Mouse (Mus musculus) mammary gland, adult 2 months (tissue): ENCODE results near the gene Vmn1r175. TPM values are rescaled to one million over a fixed set of nuclear protein-coding genes. Genes with fewer than 3 reads are reported as not detected.

Experiments
- polyA plus RNA-seq: library from polyadenylated mRNA; depleted of rRNA; stranded (reverse); fragments of >200 nt; gene quantifications from 2 replicates; pipeline ENCODE4 v1.2.3, GENCODE M21; 2012; ENCODE audit warnings: low replicate concordance; rRNA removed

Vmn1r175 gene
- polyA plus RNA-seq, result not detected in 2 replicates

GRCm38 (mm10) chr7:23810543-23810942 is at the start of gene Vmn1r175:
TSS of gene Vmn1r175 (minus strand) at chr7:23810643.

GRCm38 (mm10) chr7:23837272-23837671 is 26.8 kb upstream of the Vmn1r175 start, which contains the start of gene Vmn1r176:
TSS of gene Vmn1r176 (minus strand) at chr7:23837372.

Other genes starting within 250 kb of the Vmn1r175 start
- not detected in 2 replicates for gene Vmn1r169, start 235.1 kb downstream of the Vmn1r175 start, polyA plus RNA-seq
- gene Vmn1r170, start 204.5 kb downstream of the Vmn1r175 start, polyA plus RNA-seq, result not detected in 2 replicates
- gene Vmn1r171, start 179.9 kb downstream of the Vmn1r175 start, polyA plus RNA-seq, result not detected in 2 replicates
- not detected in 2 replicates for gene Vmn1r172, start 152.3 kb downstream of the Vmn1r175 start, polyA plus RNA-seq
- not detected in 2 replicates for gene Vmn1r173, start 109.9 kb downstream of the Vmn1r175 start, polyA plus RNA-seq
- gene Vmn1r174, start 58.4 kb downstream of the Vmn1r175 start, polyA plus RNA-seq, result not detected in 2 replicates
- not detected in 2 replicates for gene Vmn1r176, start 26.7 kb upstream of the Vmn1r175 start, polyA plus RNA-seq
- gene Vmn1r177, start 55.8 kb upstream of the Vmn1r175 start, polyA plus RNA-seq, result not detected in 2 replicates
- not detected in 2 replicates for gene Vmn1r178, start 81.4 kb upstream of the Vmn1r175 start, polyA plus RNA-seq
- not detected in 2 replicates for gene Vmn1r179, start 116.3 kb upstream of the Vmn1r175 start, polyA plus RNA-seq
- not detected in 2 replicates for gene Vmn1r180, start 140.0 kb upstream of the Vmn1r175 start, polyA plus RNA-seq
- gene Vmn1r181, start 164.0 kb upstream of the Vmn1r175 start, polyA plus RNA-seq, result not detected in 2 replicates
- gene V1rd19, start 191.0 kb upstream of the Vmn1r175 start, polyA plus RNA-seq, result not detected in 2 replicates
- gene Vmn1r183, start 242.6 kb upstream of the Vmn1r175 start, polyA plus RNA-seq, result not detected in 2 replicates